Mouse (Mus musculus) intestine, embryonic 16.5 days (tissue): ENCODE results near the gene Rtn2. TPM values are rescaled to one million over a fixed set of nuclear protein-coding genes. Genes with fewer than 3 reads are reported as not detected.
A peak's percentile ranks its signal among the peaks of the same experiment; 100 is the strongest.
"Not testable (repeated sequence)": the region's sequence is repeated elsewhere in the genome, so short reads cannot be mapped to it uniquely, and the experiment has no call there.

Experiments
- ATAC-seq: fragments of 200-750 bp; cut with Nextera tagmentation; 2 replicates; pipeline ENCODE4 v1.8.0; 2017; ENCODE audit warnings: moderate TSS enrichment, moderate library complexity
- H3K27ac ChIP-seq: fragments of 300-500 bp; sonication (generic); 2 replicates; pipeline ENCODE4 v1.5.1; 2014; ENCODE audit warnings: mild to moderate bottlenecking, low read length
- H3K27me3 ChIP-seq: fragments of 300-500 bp; sonication (generic); replicated peaks from 2 replicates; pipeline ENCODE4 v1.6.1; 2014; ENCODE audit warnings: low read length, control low read depth, mixed read lengths; ENCODE audit not compliant: control insufficient read depth, insufficient read depth
- H3K36me3 ChIP-seq: fragments of 300-500 bp; sonication (generic); 2 replicates; pipeline ENCODE4 v1.6.1; 2014; ENCODE audit warnings: low read length, control low read depth; ENCODE audit not compliant: control insufficient read depth, insufficient read depth
- H3K4me1 ChIP-seq: fragments of 300-500 bp; sonication (generic); 2 replicates; pipeline ENCODE4 v1.6.1; 2014; ENCODE audit warnings: low read length, control low read depth, mixed read lengths; ENCODE audit not compliant: control insufficient read depth, insufficient read depth
- H3K4me2 ChIP-seq: fragments of 300-500 bp; sonication (generic); 2 replicates; pipeline ENCODE4 v1.6.1; 2014; ENCODE audit warnings: low read depth, low read length, control low read depth
- H3K4me3 ChIP-seq: fragments of 300-500 bp; sonication (generic); 2 replicates; pipeline ENCODE4 v1.5.1; 2014; ENCODE audit warnings: mild to moderate bottlenecking, low read length
- H3K9ac ChIP-seq: fragments of 300-500 bp; sonication (generic); 2 replicates; pipeline ENCODE4 v1.6.1; 2014; ENCODE audit warnings: low read depth, low read length
- H3K9me3 ChIP-seq: fragments of 300-500 bp; sonication (generic); 2 replicates; pipeline ENCODE4 v1.6.1; 2016; ENCODE audit warnings: low read length, control low read depth; ENCODE audit not compliant: control insufficient read depth
- WGBS: fragments of 180-500 bp; shearing (Covaris S2); extraction: QIAGEN DNeasy Blood & Tissue Kit; methylation state at CpG from one replicate; pipeline ENCODE4 v1.1.7; 2014; 5-methylcytosine and 5-hydroxymethylcytosine counted together
- polyA plus RNA-seq: library from polyadenylated mRNA; unstranded; fragments of >200 nt; fragmentation: Nextera tagmentation; extraction: Ambion mirVana; gene quantifications from 2 replicates; pipeline ENCODE4 v1.2.1, GENCODE M21; 2015

The Rtn2 gene
- polyA plus RNA-seq, 1 experiment from 2014 or later, result 10.3 TPM

DNA sequence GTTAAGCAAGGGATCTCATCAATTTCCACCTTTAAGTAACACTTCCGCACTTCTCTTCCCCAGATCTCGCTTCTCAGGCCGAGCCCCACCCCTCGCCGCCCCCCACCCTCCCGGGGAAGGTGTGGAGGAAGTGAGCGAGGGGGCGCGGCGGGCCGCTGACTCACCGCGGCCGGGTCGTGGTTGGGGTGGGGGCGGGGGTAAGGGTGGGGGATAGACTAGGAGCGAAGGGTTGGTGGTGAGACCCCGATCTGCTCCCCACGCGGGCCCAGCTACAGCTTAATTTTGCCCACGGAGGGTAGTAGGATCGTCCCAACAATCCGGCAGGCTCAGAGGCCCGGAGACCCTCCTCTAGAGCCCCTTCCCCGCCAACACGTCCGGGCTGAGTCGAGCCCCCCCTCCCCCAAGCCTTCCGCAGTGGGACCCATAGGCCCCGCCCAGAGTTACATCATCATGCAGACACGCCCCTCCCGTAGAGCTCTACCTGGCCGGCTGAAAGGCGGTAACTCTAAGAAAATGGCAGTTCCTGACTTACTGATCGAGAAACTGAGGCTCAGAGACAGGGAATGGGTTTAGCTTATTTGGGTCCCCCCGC is 10.2 kb upstream of the Rtn2 start:
- Histone ChIP-seq H3K9me3 (peaks cover 3% of the 10 kb centered on the region; the same call in 1 of the 2 replicates), H3K4me2 (peak overlapping the region; percentile 81), H3K4me1 (peaks cover 21% of the 10 kb centered on the region), H3K4me3 (peak overlapping the region; percentile 91), H3K27me3 (no peaks in the 10 kb centered on the region), H3K9ac (peak overlapping the region; percentile 94), H3K36me3 (no peaks in the 10 kb centered on the region), H3K27ac (peak overlapping the region; percentile 98)
- ATAC-seq, result peak; percentile 68
- WGBS, result under 1% methylated on average over 36 of the region's 36 CpGs

DNA sequence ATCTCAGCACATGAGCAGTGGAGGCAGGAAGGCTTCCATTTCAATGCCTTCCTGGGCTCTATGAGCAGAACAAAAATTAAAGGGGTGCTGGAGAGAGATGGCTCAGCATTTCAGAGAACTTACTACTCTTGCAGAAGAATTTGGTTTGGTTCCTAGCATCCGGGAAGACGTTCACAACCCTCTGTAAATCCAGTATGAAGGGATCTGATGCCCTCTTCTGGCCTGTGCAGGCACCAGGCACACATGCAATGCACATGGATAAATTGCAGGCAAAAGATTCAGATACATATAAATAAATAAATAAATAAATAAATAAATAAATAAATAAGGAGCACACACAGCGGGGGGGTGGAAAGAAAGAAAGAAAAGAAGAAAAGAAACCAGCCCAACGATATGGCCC is 6.2 kb upstream of the Rtn2 start:
- H3K4me3 ChIP-seq, result no peak overlapping the region
- H3K4me1 ChIP-seq, result peaks cover 3% of the 10 kb centered on the region; the same call in 1 of the 2 replicates
- no peak overlapping the region for H3K9ac ChIP-seq
- peaks cover 3% of the 10 kb centered on the region; the same call in 1 of the 2 replicates for H3K9me3 ChIP-seq
- H3K4me2 ChIP-seq, result no peak overlapping the region
- no peak for ATAC-seq
- 63% methylated on average over 4 of the region's 4 CpGs for WGBS
- peaks cover 35% of the 10 kb centered on the region for H3K27me3 ChIP-seq
- H3K27ac ChIP-seq, result no peak overlapping the region
- H3K36me3 ChIP-seq, result no peaks in the 10 kb centered on the region

DNA sequence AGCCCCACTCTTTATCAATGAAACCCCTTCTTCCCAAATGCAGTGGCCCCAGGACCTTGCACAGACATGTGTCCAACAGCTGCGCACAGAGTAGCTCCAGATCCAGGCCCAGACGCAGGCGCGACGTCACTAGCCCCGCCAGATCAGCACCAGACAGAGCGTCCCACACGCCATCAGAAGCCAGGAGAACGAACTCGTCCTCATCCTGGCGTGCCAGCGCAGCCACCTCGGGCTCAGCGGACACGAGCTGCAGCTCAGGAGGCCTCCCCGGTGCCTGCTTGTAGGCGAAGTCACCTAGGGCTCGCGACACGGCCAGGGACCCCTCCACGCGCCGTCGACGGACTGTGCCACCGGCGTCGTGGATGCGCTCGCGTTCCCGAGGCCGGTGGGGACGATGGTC is 3.4 kb upstream of the Rtn2 start:
- Histone ChIP-seq H3K4me1 (peaks cover 10% of the 10 kb centered on the region), H3K27ac (no peak overlapping the region), H3K4me2 (peak overlapping the region; percentile 43), H3K4me3 (peak overlapping the region; percentile 36), H3K27me3 (peaks cover 50% of the 10 kb centered on the region), H3K36me3 (no peaks in the 10 kb centered on the region), H3K9me3 (peaks cover 3% of the 10 kb centered on the region; the same call in 1 of the 2 replicates), H3K9ac (no peak overlapping the region)
- 4% methylated on average over 34 of the region's 34 CpGs for WGBS
- no peak for ATAC-seq

DNA sequence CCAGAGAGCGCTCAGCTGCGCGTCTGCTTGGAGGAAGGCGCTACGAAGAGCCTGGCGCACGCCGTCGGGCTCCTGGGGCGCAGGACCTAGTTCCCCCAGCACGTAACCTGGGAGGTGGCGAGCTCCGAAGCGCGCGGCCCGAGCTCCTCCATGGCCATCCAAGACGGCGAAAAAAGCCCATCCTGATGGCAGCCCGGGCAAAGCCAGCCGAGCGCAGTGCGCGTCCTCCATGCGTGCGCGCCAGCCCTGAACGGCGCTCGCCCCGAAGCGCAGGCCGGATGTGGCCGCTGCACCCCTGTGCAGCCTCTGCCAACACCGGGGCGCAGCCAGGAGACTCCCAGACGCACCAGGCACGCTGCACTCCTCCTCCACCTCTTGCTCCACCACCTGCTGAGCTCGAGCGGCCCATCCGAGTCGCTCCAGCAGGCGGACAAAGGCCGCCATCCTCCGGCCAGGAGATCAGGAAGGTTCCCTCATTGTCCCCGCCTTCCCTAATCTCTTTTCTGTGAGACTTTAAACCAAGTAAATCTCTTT is 2.8 kb upstream of the Rtn2 start, which contains the start of gene Ppm1n:
TSS of gene Ppm1n (minus strand) at position 484 of the 534 bp plus-strand sequence.
- Histone ChIP-seq H3K4me3 (peak within 1 kb of the TSS; percentile 36), H3K36me3 (no peaks in the 10 kb centered on the region), H3K9me3 (peaks cover 3% of the 10 kb centered on the region; the same call in 1 of the 2 replicates), H3K27me3 (peaks cover 50% of the 10 kb centered on the region), H3K9ac (no peak within 1 kb of the TSS), H3K27ac (no peak within 1 kb of the TSS), H3K4me1 (peaks cover 10% of the 10 kb centered on the region), H3K4me2 (peak within 1 kb of the TSS; percentile 43)
- ATAC-seq, result no peak
- WGBS, result under 1% methylated on average over 46 of the region's 46 CpGs

DNA sequence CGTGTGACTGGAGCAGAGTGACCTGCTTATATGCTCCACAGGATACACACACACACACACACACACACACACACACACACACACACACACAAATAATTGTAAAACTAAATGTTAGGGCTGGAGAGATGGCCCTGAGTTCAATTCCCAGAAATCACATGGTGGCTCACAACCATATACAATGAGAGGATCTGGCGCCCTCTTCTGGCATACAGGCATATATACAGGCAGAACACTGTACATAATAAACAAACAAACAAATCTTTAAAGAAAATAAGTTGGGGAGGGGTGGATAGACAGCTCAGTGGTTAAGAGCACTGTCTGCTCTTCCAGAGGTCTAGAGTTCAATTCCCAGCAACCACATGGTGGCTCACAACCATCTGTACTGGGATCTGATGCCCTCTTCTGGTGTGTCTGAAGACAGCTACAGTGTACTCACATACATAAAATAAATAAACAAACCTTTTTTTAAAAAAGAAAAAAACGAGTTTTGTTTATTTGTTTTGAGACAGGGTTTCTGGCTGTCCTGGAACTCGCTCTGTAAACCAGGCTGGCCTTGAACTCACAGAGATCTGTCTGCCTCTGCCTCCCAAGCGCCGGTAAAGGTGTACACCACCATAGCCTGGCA is 632 bp upstream of the Rtn2 start:
- peaks cover 10% of the 10 kb centered on the region for H3K4me1 ChIP-seq
- H3K4me3 ChIP-seq, result peak overlapping the region; percentile 66; the same call in 1 of the 2 replicates
- ATAC-seq, result peak; percentile 2; the same call in 1 of the 2 replicates
- H3K27me3 ChIP-seq, result peaks cover 50% of the 10 kb centered on the region
- not testable (repeated sequence) for H3K36me3 ChIP-seq, H3K9me3 ChIP-seq, H3K9ac ChIP-seq, H3K27ac ChIP-seq
- 36% methylated on average over 6 of the region's 6 CpGs for WGBS
- peak overlapping the region; percentile 100 for H3K4me2 ChIP-seq

DNA sequence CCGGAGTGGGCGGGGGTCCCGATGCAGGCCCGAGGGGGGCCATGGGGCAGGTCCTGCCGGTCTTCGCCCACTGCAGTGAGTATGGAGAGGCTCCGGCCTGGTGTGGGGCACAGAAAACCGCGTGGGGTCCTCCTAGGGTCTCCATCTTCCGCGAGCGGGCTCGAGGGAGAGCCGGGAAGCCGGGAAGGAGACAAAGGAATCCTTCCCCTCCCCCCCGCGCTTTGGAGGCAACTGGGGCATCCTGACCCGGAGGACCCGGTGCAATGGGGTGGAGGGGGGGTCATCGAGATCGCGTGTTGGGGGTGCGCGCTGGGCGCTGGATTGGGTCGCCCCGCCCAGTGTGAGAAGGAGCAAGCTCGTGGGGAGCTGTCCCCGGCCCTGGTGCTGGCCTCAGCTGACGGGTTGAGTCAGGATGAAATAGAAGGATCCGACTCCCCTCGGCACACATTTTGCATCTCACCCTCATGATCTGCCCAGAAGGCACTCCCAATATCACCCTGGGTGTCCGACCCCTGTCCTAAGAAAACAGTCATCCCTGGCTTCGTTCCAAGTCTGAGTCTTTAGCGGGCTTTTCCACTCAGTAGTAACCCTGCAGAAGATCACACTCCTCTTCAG is 474 bp downstream of the Rtn2 start:
- peak; percentile 57 for ATAC-seq
- peak overlapping the region; percentile 100 for H3K4me2 ChIP-seq
- under 1% methylated on average over 35 of the region's 35 CpGs for WGBS
- no peaks in the 10 kb centered on the region for H3K36me3 ChIP-seq
- H3K9ac ChIP-seq, result peak overlapping the region; percentile 57
- H3K4me3 ChIP-seq, result peak overlapping the region; percentile 66
- H3K27me3 ChIP-seq, result peaks cover 47% of the 10 kb centered on the region
- H3K27ac ChIP-seq, result no peak overlapping the region
- peaks cover 10% of the 10 kb centered on the region for H3K4me1 ChIP-seq
- H3K9me3 ChIP-seq, result no peaks in the 10 kb centered on the region

DNA sequence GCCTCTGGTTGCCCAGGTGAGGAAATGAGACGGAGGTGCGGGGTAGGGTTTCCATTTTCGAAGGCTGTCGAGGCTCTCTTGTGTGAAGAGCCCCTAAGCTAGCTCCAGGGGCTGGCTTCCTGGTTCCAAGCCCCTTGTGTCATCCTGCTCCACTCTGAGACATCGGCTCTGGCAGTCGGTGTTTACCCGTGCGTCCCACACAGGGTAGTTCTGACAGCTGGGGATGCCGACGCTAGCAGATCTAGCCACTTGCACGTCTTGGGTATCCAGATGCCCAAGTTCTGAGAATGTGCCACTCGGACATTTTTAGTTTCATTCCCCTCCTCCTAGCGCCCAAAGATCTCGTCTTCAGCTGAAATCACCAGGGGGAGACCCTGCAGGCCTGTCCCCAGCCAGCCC is 981 bp downstream of the Rtn2 start:
- Histone ChIP-seq H3K27me3 (peaks cover 42% of the 10 kb centered on the region), H3K27ac (no peak overlapping the region), H3K9ac (no peak overlapping the region), H3K4me2 (peak overlapping the region; percentile 100), H3K4me3 (peak overlapping the region; percentile 66), H3K4me1 (peaks cover 10% of the 10 kb centered on the region), H3K9me3 (no peaks in the 10 kb centered on the region), H3K36me3 (no peaks in the 10 kb centered on the region)
- ATAC-seq, result no peak
- WGBS, result 33% methylated on average over 14 of the region's 14 CpGs

DNA sequence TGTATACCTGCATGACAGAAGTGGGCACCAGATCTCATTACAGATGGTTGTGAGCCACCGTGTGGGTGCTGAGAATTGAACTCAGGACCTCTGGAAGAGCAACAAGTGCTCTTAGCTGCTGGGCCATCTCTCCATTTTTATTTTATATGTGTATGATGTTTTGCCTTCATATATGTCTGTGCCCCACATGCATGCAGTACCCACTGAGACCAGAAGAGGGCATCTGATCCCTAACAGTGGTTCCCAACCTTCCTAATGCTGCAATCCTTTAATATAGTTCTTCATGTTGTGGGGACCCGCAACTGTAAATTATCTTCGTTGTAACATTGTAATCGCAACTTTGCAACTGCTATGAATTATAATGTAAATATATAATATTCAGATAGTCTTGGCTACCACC is 2.3 kb downstream of the Rtn2 start:
- WGBS, result 28% methylated on average over 4 of the region's 4 CpGs
- ATAC-seq, result no peak

DNA sequence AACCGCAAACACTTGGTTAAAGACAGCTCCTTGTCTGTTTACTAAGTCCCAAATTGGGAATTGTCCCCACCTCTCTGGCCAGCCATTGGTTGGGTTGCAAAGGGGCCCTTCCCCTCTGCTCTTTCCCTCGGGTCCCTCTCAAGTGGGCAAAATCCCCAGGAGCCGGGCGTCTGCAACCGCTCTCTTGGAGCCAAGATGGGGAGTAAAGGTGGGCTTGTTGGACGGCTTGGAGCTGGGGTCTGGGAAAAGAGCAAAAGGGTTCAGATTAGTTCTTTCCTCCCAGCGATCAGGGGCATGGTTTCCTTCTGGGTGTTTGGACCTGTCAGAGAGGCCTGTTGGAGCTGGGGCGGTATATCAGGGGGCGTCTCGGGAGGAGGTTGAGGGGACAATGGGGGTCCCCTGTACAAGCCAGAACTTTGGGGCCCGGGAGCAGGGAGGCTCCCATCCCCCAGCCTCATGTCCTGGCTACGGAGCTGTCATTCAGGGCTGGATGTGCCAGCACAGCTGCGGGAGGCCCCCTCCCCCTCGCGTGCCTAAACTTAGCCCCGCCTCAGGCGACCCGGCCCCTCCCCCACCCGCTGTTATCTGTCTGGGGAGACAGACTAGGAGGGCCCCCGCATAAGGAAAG is 8.7 kb downstream of the Rtn2 start:
- ATAC-seq, result peak; percentile 37

More for the DNA sequence above, 2.3 kb downstream of the Rtn2 start:
- Histone ChIP-seq H3K9ac (no peak overlapping the region), H3K27ac (no peak overlapping the region), H3K4me1 (peaks cover 10% of the 10 kb centered on the region), H3K9me3 (no peaks in the 10 kb centered on the region), H3K36me3 (no peaks in the 10 kb centered on the region), H3K27me3 (peaks cover 29% of the 10 kb centered on the region), H3K4me3 (no peak overlapping the region), H3K4me2 (no peak overlapping the region)

More for the DNA sequence above, 8.7 kb downstream of the Rtn2 start:
- Histone ChIP-seq H3K4me2 (peak overlapping the region; percentile 63), H3K27ac (peak overlapping the region; percentile 48; the same call in 1 of the 2 replicates), H3K4me3 (peak overlapping the region; percentile 52), H3K4me1 (peaks cover 14% of the 10 kb centered on the region), H3K36me3 (no peaks in the 10 kb centered on the region), H3K27me3 (no peaks in the 10 kb centered on the region), H3K9me3 (no peaks in the 10 kb centered on the region), H3K9ac (peak overlapping the region; percentile 56)
- 2% methylated on average over 20 of the region's 20 CpGs for WGBS
